Mouse (Mus musculus): ENCODE results near the gene Rrp1. TPM values are rescaled to one million over a fixed set of nuclear protein-coding genes. Genes with fewer than 3 reads are reported as not detected.
"Not testable (repeated sequence)": the region's sequence is repeated elsewhere in the genome, so short reads cannot be mapped to it uniquely, and the experiment has no call there.

The Rrp1 gene
- polyA plus RNA-seq, 1 experiment from 2014 or later, result 336 TPM

DNA sequence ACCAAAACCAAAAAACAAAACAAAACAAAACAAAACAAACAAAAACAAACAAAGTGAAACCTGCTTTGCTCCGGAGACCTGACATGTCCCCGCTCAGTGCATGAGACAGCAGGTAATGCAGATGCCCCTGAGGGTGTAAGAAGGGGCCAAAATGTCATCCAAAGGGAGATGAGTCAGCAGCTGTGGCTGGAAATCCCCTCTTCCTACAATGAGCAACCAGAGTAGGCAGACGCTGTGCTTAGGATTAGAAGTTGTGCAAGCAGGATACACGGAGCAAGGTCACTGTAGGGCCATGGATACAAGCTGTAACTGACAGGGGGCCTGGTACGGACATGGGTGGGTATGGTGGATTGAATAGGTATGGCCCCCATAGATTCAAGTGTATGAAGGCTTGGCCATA, 16.3 kb upstream of the Rrp1 start:
- Histone ChIP-seq H3K4me2 (replicated peaks) (no peak overlapping the region), H3K27me3 (ENCODE audit: control insufficient read depth, insufficient read depth, low read length) (no peaks in the 10 kb centered on the region), H3K4me3 (replicated peaks; ENCODE audit: low read length) (no peak overlapping the region), H3K36me3 (replicated peaks; ENCODE audit: control insufficient read depth, insufficient read depth) (peaks cover 24% of the 10 kb centered on the region), H3K4me1 (replicated peaks; ENCODE audit: control insufficient read depth, insufficient read depth, low read length) (peaks cover 7% of the 10 kb centered on the region), H3K9ac (no peak overlapping the region), H3K9me3 (ENCODE audit: control insufficient read depth, low read length) (no peaks in the 10 kb centered on the region), H3K27ac (no peak overlapping the region)
- DNase-seq (ENCODE audit: low spot score) (no peak), ATAC-seq (ENCODE audit: low FRiP score) (no peak)
- 94% methylated on average over 5 of the region's 5 CpGs for WGBS

DNA sequence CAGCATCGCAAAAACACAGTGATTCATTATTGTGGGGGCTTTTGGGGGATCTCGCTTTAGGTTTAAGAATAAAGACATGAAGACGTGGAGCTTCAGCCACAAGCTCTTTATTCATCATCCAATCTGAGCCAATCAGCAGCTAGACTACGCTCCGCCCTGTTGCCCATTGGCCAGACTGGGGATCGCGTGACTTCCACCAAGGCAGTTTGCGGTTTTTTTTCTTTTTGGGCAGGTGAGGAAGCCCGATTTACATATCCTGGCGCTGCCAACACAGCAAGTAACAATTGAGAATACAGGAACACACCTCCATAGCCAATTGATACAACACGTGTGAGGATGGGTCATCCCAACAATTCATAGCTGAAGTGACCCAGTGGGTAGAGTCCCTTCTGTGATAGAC, 15.2 kb upstream of the Rrp1 start:
- no peak for ATAC-seq (ENCODE audit: low FRiP score)
- 91% methylated on average over 11 of the region's 11 CpGs for WGBS
- no peak overlapping the region for H3K27ac ChIP-seq
- DNase-seq (ENCODE audit: low spot score), result no peak
- H3K4me3 ChIP-seq (replicated peaks; ENCODE audit: low read length), result no peak overlapping the region
- no peak overlapping the region for H3K9ac ChIP-seq
- H3K4me1 ChIP-seq (replicated peaks; ENCODE audit: control insufficient read depth, insufficient read depth, low read length), result peaks cover 7% of the 10 kb centered on the region
- no peak overlapping the region for H3K4me2 ChIP-seq (replicated peaks)
- peaks cover 24% of the 10 kb centered on the region for H3K36me3 ChIP-seq (replicated peaks; ENCODE audit: control insufficient read depth, insufficient read depth)
- H3K9me3 ChIP-seq (ENCODE audit: control insufficient read depth, low read length), result no peaks in the 10 kb centered on the region
- H3K27me3 ChIP-seq (ENCODE audit: control insufficient read depth, insufficient read depth, low read length), result no peaks in the 10 kb centered on the region

DNA sequence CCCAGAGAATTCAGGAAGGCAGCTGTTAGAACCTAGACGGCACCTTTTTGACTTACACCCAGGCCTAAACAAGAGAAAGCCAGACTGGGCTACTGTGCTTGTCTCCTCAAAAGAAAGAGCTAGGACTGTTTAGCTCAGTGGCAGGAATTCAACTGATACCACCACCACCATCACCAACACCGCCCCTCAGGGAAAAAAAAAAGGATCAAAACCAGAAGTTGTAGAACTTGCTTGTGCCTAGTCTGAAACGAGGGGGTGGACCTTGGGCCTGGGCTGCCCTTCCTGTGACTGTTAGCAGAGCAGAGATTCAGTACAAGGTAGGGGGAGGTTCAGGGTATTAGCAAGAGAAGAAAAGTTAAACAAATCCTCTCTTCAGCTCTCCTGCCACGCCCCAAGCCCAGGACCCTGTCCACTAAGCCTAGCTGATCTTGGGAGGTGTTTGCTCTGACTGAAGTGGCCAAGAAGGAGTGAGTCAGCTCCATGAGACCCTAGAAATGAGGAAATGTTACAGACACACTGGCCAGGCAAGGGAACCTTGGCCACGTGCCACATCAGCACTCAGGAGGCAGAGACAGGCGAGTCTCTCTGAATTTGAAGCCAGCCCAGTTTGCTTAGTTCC, 13.4 kb upstream of the Rrp1 start:
- DNase-seq (ENCODE audit: low spot score) (no peak), ATAC-seq (ENCODE audit: low FRiP score) (no peak)
- H3K36me3 ChIP-seq (replicated peaks; ENCODE audit: control insufficient read depth, insufficient read depth), result peaks cover 24% of the 10 kb centered on the region
- H3K9me3 ChIP-seq (ENCODE audit: control insufficient read depth, low read length), result no peaks in the 10 kb centered on the region
- peak overlapping the region; percentile 69 for H3K4me3 ChIP-seq (replicated peaks; ENCODE audit: low read length)
- 53% methylated on average over 6 of the region's 6 CpGs for WGBS
- no peak overlapping the region; the same call in 1 of the 2 replicates for H3K27ac ChIP-seq
- peak overlapping the region; percentile 85 for H3K9ac ChIP-seq
- H3K4me1 ChIP-seq (replicated peaks; ENCODE audit: control insufficient read depth, insufficient read depth, low read length), result peaks cover 7% of the 10 kb centered on the region
- H3K27me3 ChIP-seq (ENCODE audit: control insufficient read depth, insufficient read depth, low read length), result no peaks in the 10 kb centered on the region
- H3K4me2 ChIP-seq (replicated peaks), result peak overlapping the region; percentile 63

DNA sequence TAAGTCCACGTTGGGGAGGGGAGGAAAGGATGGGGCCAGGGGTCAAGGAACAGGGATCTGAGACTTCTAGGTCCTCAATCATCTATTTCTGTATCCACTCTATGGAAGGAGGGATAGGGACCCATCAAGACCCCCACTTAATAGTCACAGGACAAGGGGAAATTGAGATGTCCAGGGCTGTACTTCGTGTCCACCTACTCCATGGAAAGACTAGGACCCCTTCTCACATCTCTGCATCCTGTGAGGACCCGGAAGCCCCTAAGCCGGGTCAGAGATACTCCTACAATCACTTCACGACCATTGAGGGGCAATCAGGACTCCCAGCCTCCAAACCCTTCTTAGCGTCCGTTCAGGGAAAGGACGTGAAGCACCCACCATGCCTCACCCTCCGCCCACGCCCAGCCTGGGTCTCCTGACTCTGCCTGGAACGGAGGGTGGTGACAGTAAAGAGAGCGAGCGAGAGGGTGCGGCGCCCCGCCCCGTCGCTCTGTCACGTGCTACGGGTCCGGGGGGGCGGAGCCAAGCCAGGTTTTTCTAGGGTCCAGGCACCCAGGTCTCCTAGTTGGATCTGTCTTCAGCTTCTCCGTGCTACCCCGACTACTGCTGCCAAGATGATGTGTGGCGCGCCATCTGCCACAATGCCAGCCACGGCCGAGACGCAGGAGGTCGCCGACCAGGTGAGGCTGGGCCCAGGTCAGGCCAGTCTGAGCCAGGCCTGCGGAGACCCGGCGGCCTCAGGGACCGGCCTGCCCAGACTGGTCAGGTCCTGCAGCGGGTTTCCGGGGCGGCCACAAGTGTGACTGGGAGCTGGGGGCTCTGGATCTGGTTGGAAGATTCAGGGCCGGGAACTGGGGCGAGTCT, 12.6 kb upstream of the Rrp1 start, which contains the start of gene Cstb:
TSS of gene Cstb (plus strand) at position 489 of the 861 bp plus-strand sequence.
- peak within 1 kb of the TSS; percentile 85 for H3K9ac ChIP-seq
- 1% methylated on average over 39 of the region's 40 CpGs for WGBS

DNA sequence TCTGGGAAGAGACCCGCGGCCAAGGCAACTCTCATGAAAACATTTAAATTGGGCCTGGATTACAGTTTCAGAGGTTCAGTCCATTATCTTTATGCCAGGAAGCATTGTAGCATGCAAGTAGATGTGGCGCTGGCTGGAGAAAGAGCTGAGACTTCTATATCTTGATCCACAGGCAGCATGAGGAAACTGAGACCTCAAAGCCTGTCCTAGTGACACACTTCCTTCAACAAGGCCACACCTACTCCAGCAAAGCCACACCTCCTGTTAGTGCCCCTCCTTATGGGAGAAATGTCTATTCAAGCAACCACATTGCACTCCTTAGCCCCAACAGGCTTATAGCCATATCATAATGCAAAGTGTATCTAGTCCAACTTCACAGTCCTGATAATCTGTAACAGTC, 9.8 kb upstream of the Rrp1 start:
- no peak overlapping the region for H3K4me2 ChIP-seq (replicated peaks)
- no peak for ATAC-seq (ENCODE audit: low FRiP score)
- WGBS, result 95% methylated on average over 3 of the region's 3 CpGs

More for the DNA sequence above, 12.6 kb upstream of the Rrp1 start, which contains the start of gene Cstb:
- Histone ChIP-seq H3K9me3 (ENCODE audit: control insufficient read depth, low read length) (no peaks in the 10 kb centered on the region), H3K4me2 (replicated peaks) (peak within 1 kb of the TSS; percentile 63), H3K4me1 (replicated peaks; ENCODE audit: control insufficient read depth, insufficient read depth, low read length) (peaks cover 7% of the 10 kb centered on the region), H3K27ac (peak within 1 kb of the TSS; percentile 11; the same call in 1 of the 2 replicates), H3K4me3 (replicated peaks; ENCODE audit: low read length) (peak within 1 kb of the TSS; percentile 69), H3K27me3 (ENCODE audit: control insufficient read depth, insufficient read depth, low read length) (no peaks in the 10 kb centered on the region), H3K36me3 (replicated peaks; ENCODE audit: control insufficient read depth, insufficient read depth) (peaks cover 24% of the 10 kb centered on the region)
- peak; percentile 94 for ATAC-seq (ENCODE audit: low FRiP score)
- peak; percentile 83 for DNase-seq (ENCODE audit: low spot score)

DNA sequence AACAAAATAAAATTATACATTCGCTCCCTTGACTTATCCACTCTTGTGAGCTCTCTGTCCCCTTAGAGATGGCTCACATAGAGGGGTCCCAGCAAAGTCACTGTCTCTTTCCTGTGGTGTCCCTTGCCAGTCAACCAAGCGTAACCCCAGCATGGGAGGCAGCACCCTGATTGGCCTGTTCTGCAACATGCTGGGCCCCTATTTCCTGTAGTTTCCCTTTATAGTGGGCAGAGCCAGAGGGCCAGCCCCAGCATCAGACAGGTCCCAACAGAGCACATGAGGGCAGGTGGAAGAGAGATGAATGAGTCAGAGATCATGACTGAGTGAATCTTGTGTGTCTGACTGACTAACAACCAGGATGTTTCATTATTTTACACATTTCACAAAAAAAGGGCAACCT, 8.1 kb upstream of the Rrp1 start:
- Histone ChIP-seq H3K4me3 (replicated peaks; ENCODE audit: low read length) (no peak overlapping the region), H3K36me3 (replicated peaks; ENCODE audit: control insufficient read depth, insufficient read depth) (no peaks in the 10 kb centered on the region), H3K4me2 (replicated peaks) (no peak overlapping the region), H3K4me1 (replicated peaks; ENCODE audit: control insufficient read depth, insufficient read depth, low read length) (no peaks in the 10 kb centered on the region), H3K27ac (no peak overlapping the region), H3K9ac (no peak overlapping the region), H3K27me3 (ENCODE audit: control insufficient read depth, insufficient read depth, low read length) (no peaks in the 10 kb centered on the region), H3K9me3 (ENCODE audit: control insufficient read depth, low read length) (no peaks in the 10 kb centered on the region)
- DNase-seq (ENCODE audit: low spot score) (no peak), ATAC-seq (ENCODE audit: low FRiP score) (no peak)
- WGBS, result 93% methylated on average over 2 of the region's 2 CpGs

More for the DNA sequence above, 9.8 kb upstream of the Rrp1 start:
- H3K9ac ChIP-seq, result no peak overlapping the region
- H3K9me3 ChIP-seq (ENCODE audit: control insufficient read depth, low read length), result no peaks in the 10 kb centered on the region
- H3K4me3 ChIP-seq (replicated peaks; ENCODE audit: low read length), result no peak overlapping the region
- DNase-seq (ENCODE audit: low spot score), result no peak
- peaks cover 7% of the 10 kb centered on the region for H3K4me1 ChIP-seq (replicated peaks; ENCODE audit: control insufficient read depth, insufficient read depth, low read length)
- peaks cover 9% of the 10 kb centered on the region for H3K36me3 ChIP-seq (replicated peaks; ENCODE audit: control insufficient read depth, insufficient read depth)
- no peaks in the 10 kb centered on the region for H3K27me3 ChIP-seq (ENCODE audit: control insufficient read depth, insufficient read depth, low read length)
- H3K27ac ChIP-seq, result no peak overlapping the region

DNA sequence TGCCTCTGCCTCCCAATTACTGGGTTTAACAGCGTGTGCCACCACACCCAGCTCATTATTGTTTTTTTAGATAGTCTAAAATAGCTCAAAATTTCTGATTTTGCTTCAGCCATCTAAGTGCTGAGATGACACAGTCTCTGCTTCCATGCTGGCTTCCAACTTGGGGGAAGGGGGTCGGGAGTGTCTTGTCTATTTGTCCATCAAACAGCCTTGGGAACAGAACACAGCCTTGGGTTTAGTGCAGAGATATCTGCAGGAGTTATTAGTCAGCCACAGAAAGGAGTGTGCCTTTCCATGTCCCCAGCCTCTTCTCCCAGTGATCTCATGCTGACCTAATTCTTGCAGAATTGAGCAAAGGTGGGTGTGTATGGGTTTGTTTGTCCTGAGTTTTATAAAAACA, 5.9 kb upstream of the Rrp1 start:
- H3K4me1 ChIP-seq (replicated peaks; ENCODE audit: control insufficient read depth, insufficient read depth, low read length), result no peaks in the 10 kb centered on the region
- H3K4me3 ChIP-seq (replicated peaks; ENCODE audit: low read length), result no peak overlapping the region
- DNase-seq (ENCODE audit: low spot score) (no peak), ATAC-seq (ENCODE audit: low FRiP score) (no peak)
- no peaks in the 10 kb centered on the region for H3K9me3 ChIP-seq (ENCODE audit: control insufficient read depth, low read length)
- no peak overlapping the region for H3K9ac ChIP-seq
- no peaks in the 10 kb centered on the region for H3K27me3 ChIP-seq (ENCODE audit: control insufficient read depth, insufficient read depth, low read length)
- no peak overlapping the region for H3K27ac ChIP-seq
- WGBS, result 79% methylated on average over 2 of the region's 2 CpGs
- H3K4me2 ChIP-seq (replicated peaks), result no peak overlapping the region
- H3K36me3 ChIP-seq (replicated peaks; ENCODE audit: control insufficient read depth, insufficient read depth), result no peaks in the 10 kb centered on the region

DNA sequence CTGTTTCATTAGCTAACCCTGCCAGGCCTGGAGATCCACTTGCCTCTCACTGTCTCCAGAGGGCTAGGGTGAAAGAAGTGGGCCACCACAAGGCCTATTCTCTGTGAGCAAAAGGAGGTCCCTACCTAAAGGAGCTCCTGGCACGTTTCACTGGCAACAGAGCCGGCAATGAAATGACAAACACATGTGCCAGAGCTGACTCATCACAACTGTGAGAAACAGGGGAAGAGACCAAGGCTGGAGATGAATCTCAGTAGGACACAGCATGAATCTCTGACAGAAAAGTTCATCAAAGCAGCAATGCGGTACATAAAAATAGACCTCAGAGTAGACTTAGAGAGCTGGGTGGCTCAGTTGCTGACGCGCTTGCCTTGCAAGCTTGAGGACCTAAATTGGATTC, 5.0 kb upstream of the Rrp1 start:
- Histone ChIP-seq H3K9me3 (ENCODE audit: control insufficient read depth, low read length) (no peaks in the 10 kb centered on the region), H3K4me3 (replicated peaks; ENCODE audit: low read length) (no peak overlapping the region), H3K27ac (no peak overlapping the region), H3K36me3 (replicated peaks; ENCODE audit: control insufficient read depth, insufficient read depth) (no peaks in the 10 kb centered on the region), H3K4me2 (replicated peaks) (no peak overlapping the region), H3K4me1 (replicated peaks; ENCODE audit: control insufficient read depth, insufficient read depth, low read length) (no peaks in the 10 kb centered on the region), H3K9ac (no peak overlapping the region), H3K27me3 (ENCODE audit: control insufficient read depth, insufficient read depth, low read length) (no peaks in the 10 kb centered on the region)
- ATAC-seq (ENCODE audit: low FRiP score) (no peak), DNase-seq (ENCODE audit: low spot score) (no peak)
- 47% methylated on average over 5 of the region's 5 CpGs for WGBS

DNA sequence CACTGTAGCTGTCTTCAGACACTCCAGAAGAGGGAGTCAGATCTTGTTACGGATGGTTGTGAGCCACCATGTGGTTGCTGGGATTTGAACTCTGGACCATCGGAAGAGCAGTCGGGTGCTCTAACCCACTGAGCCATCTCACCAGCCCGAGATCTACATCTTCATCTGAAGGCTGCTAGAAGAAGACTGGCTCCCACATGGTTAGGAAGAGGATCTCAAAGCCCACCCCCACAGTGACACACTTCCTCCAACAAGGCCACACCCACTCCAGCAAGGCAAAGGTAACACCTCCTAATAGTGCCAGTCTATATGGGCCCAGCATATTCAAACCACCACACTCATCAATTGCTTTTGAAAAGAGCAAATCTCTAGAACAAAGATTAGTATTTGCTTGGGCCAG, 2.1 kb upstream of the Rrp1 start:
- H3K4me3 ChIP-seq (replicated peaks; ENCODE audit: low read length); H3K9me3 ChIP-seq (ENCODE audit: control insufficient read depth, low read length); H3K9ac ChIP-seq; H3K27ac ChIP-seq; DNase-seq (ENCODE audit: low spot score); H3K4me2 ChIP-seq (replicated peaks); H3K27me3 ChIP-seq (ENCODE audit: control insufficient read depth, insufficient read depth, low read length); ATAC-seq (ENCODE audit: low FRiP score): not testable (repeated sequence)
- Histone ChIP-seq H3K4me1 (replicated peaks; ENCODE audit: control insufficient read depth, insufficient read depth, low read length) (peaks cover 11% of the 10 kb centered on the region), H3K36me3 (replicated peaks; ENCODE audit: control insufficient read depth, insufficient read depth) (peaks cover 11% of the 10 kb centered on the region)
- 85% methylated on average over 3 of the region's 4 CpGs for WGBS
